Mouse (Mus musculus): ENCODE data around the gene Ppp2r5e.
A peak's percentile ranks its signal among the peaks of the same experiment; 100 is the strongest.

The Ppp2r5e gene

GRCm38 (mm10) chr12:75596154-75597002, at the start of gene Ppp2r5e:
Gene Ppp2r5e, minus strand, starts transcription at chr12:75596245.
- peak; percentile 57 for DNase-seq (ENCODE audit: extremely low spot score, low read depth, low spot score)

GRCm38 (mm10) chr12:75645780-75646179, 49.7 kb upstream of the Ppp2r5e start:
- DNase-seq (ENCODE audit: extremely low spot score, low read depth, low spot score), result no peak

GRCm38 (mm10) chr12:75641726-75642125, 45.7 kb upstream of the Ppp2r5e start:
- no peak for DNase-seq (ENCODE audit: extremely low spot score, low read depth, low spot score)

- no peak for DNase-seq (ENCODE audit: extremely low spot score, low read depth, low spot score)
These were observed 42.3 kb upstream of the Ppp2r5e start for GRCm38 (mm10) chr12:75638345-75638744.

GRCm38 (mm10) chr12:75637103-75637502, 41.1 kb upstream of the Ppp2r5e start:
- DNase-seq (ENCODE audit: extremely low spot score, low read depth, low spot score), result no peak

- no peak for DNase-seq (ENCODE audit: extremely low spot score, low read depth, low spot score)
These were observed 39.9 kb upstream of the Ppp2r5e start for GRCm38 (mm10) chr12:75635771-75636430.

GRCm38 (mm10) chr12:75629618-75630017, 33.6 kb upstream of the Ppp2r5e start:
- DNase-seq (ENCODE audit: extremely low spot score, low read depth, low spot score), result no peak

- DNase-seq (ENCODE audit: extremely low spot score, low read depth, low spot score), result no peak
These were observed 27.2 kb upstream of the Ppp2r5e start for GRCm38 (mm10) chr12:75623292-75623691.

GRCm38 (mm10) chr12:75622835-75623234, 26.8 kb upstream of the Ppp2r5e start:
- no peak for DNase-seq (ENCODE audit: extremely low spot score, low read depth, low spot score)

- no peak for DNase-seq (ENCODE audit: extremely low spot score, low read depth, low spot score)
These were observed 20.8 kb upstream of the Ppp2r5e start for GRCm38 (mm10) chr12:75616841-75617240.

- no peak for DNase-seq (ENCODE audit: extremely low spot score, low read depth, low spot score)
These were observed 20.2 kb upstream of the Ppp2r5e start for GRCm38 (mm10) chr12:75616158-75616791.

- DNase-seq (ENCODE audit: extremely low spot score, low read depth, low spot score), result no peak
These were observed 19.5 kb upstream of the Ppp2r5e start for GRCm38 (mm10) chr12:75615556-75615955.

- no peak for DNase-seq (ENCODE audit: extremely low spot score, low read depth, low spot score)
These were observed 16.7 kb upstream of the Ppp2r5e start for GRCm38 (mm10) chr12:75612711-75613110.

GRCm38 (mm10) chr12:75599490-75599889, 3.4 kb upstream of the Ppp2r5e start:
- DNase-seq (ENCODE audit: extremely low spot score, low read depth, low spot score), result no peak

- no peak for DNase-seq (ENCODE audit: extremely low spot score, low read depth, low spot score)
These were observed 2.9 kb upstream of the Ppp2r5e start for GRCm38 (mm10) chr12:75598988-75599387.

- no peak for DNase-seq (ENCODE audit: extremely low spot score, low read depth, low spot score)
These were observed 1.7 kb upstream of the Ppp2r5e start for GRCm38 (mm10) chr12:75597707-75598106.

GRCm38 (mm10) chr12:75595291-75596153, 523 bp downstream of the Ppp2r5e start:
- DNase-seq (ENCODE audit: extremely low spot score, low read depth, low spot score), result no peak

- DNase-seq (ENCODE audit: extremely low spot score, low read depth, low spot score), result no peak
These were observed 1.6 kb downstream of the Ppp2r5e start for GRCm38 (mm10) chr12:75594404-75594803.

GRCm38 (mm10) chr12:75593817-75594216, 2.2 kb downstream of the Ppp2r5e start:
- DNase-seq (ENCODE audit: extremely low spot score, low read depth, low spot score), result no peak

GRCm38 (mm10) chr12:75587501-75587900, 8.5 kb downstream of the Ppp2r5e start:
- no peak for DNase-seq (ENCODE audit: extremely low spot score, low read depth, low spot score)

- no peak for DNase-seq (ENCODE audit: extremely low spot score, low read depth, low spot score)
These were observed 12.3 kb downstream of the Ppp2r5e start for GRCm38 (mm10) chr12:75583776-75584175.

Measured in hindlimb bud, embryonic 11.5 days (tissue).